Mouse (Mus musculus) liver, adult 2 months (tissue): ENCODE results near the gene Dgki. TPM values are rescaled to one million over a fixed set of nuclear protein-coding genes. Genes with fewer than 3 reads are reported as not detected.

Source experiments
- DNase-seq: peaks from one replicate; pipeline ENCODE4 v3.0.0-alpha.2; 2011; ENCODE audit warnings: low read depth, low spot score; ENCODE audit errors: extremely low read depth
- H3K27ac ChIP-seq: fragments of 200-500 bp; replicated peaks from 2 replicates; pipeline ENCODE4 v1.5.1; 2012; ENCODE audit warnings: low read depth, mild to moderate bottlenecking, control low read depth, inconsistent platforms, low read length; ENCODE audit not compliant: insufficient read depth
- H3K27me3 ChIP-seq: fragments of 200-500 bp; 2 replicates; pipeline ENCODE4 v1.6.1; 2012; ENCODE audit warnings: mild to moderate bottlenecking, moderate library complexity, low read length, inconsistent platforms; ENCODE audit not compliant: control insufficient read depth, insufficient read depth
- H3K36me3 ChIP-seq: fragments of 200-500 bp; 2 replicates; pipeline ENCODE4 v1.6.1; 2012; ENCODE audit warnings: low read length, inconsistent platforms; ENCODE audit not compliant: control insufficient read depth, insufficient read depth
- H3K4me1 ChIP-seq: fragments of 200-500 bp; 2 replicates; pipeline ENCODE4 v1.6.1; 2011; ENCODE audit warnings: low read length; ENCODE audit not compliant: control insufficient read depth, insufficient read depth
- H3K4me3 ChIP-seq: fragments of 200-500 bp; 2 replicates; pipeline ENCODE4 v1.5.1; 2011; ENCODE audit warnings: low read depth, mild to moderate bottlenecking, control low read depth, low read length, moderate library complexity; ENCODE audit not compliant: insufficient read depth
- H3K79me2 ChIP-seq: fragments of 200-500 bp; 2 replicates; pipeline ENCODE4 v1.6.1; 2012; ENCODE audit warnings: inconsistent platforms, mild to moderate bottlenecking, low read length, moderate library complexity; ENCODE audit not compliant: control insufficient read depth, insufficient read depth
- H3K9ac ChIP-seq: fragments of 200-500 bp; 2 replicates; pipeline ENCODE4 v1.6.1; 2012; ENCODE audit warnings: low read depth, mild to moderate bottlenecking, control low read depth, inconsistent platforms, low read length
- CTCF ChIP-seq: fragments of 200-500 bp; IDR thresholded peaks from 2 replicates; pipeline ENCODE4 v1.5.1; 2011; ENCODE audit warnings: low read depth, low read length, control low read depth
- POLR2A ChIP-seq: fragments of 200-500 bp; IDR thresholded peaks from 2 replicates; pipeline ENCODE4 v1.6.1; 2011; ENCODE audit warnings: low read length, control low read depth; ENCODE audit not compliant: insufficient read depth; ENCODE audit errors: extremely low read depth
- WGBS: fragments of 180-500 bp; shearing (Covaris S2); methylation state at CpG from one replicate; pipeline ENCODE4 v1.1.7; 2018; 5-methylcytosine and 5-hydroxymethylcytosine counted together
- polyA plus RNA-seq: library from polyadenylated mRNA; depleted of rRNA; stranded (reverse); fragments of >200 nt; gene quantifications from 2 replicates; pipeline ENCODE4 v1.2.3, GENCODE M21; 2012
- total RNA-seq: library from RNA; depleted of rRNA; stranded (reverse); fragments of >200 nt; gene quantifications from 2 replicates; pipeline ENCODE4 v1.2.3, GENCODE M21; 2014

The Dgki gene
- total and polyA plus RNA-seq, 2 experiments: 0.09 TPM; not detected in 1

GRCm38 (mm10) chr6:37044796-37045195 lies 255.2 kb downstream of the Dgki start:
- H3K79me2 ChIP-seq: no peaks in the 10 kb centered on the region
- 72% methylated on average over 4 of the region's 4 CpGs for WGBS

GRCm38 (mm10) chr6:37038444-37038843 lies 261.5 kb downstream of the Dgki start:
- Histone ChIP-seq H3K27ac (no peak overlapping the region), H3K9ac (no peak overlapping the region), H3K4me1 (no peaks in the 10 kb centered on the region), H3K27me3 (no peaks in the 10 kb centered on the region), H3K79me2 (no peaks in the 10 kb centered on the region), H3K4me3 (no peak overlapping the region), H3K36me3 (no peaks in the 10 kb centered on the region)
- no peak for DNase-seq
- TF ChIP-seq POLR2A (no peak), CTCF (no peak)
- 65% methylated on average over 8 of the region's 8 CpGs for WGBS

More at GRCm38 (mm10) chr6:37044796-37045195, 255.2 kb downstream of the Dgki start:
- Histone ChIP-seq H3K9ac (no peak overlapping the region), H3K4me1 (no peaks in the 10 kb centered on the region), H3K4me3 (no peak overlapping the region), H3K27me3 (no peaks in the 10 kb centered on the region), H3K36me3 (no peaks in the 10 kb centered on the region), H3K27ac (no peak overlapping the region)
- no peak for DNase-seq
- TF ChIP-seq POLR2A: no peak
- no peak for TF ChIP-seq CTCF

- TF ChIP-seq POLR2A: no peak
- TF ChIP-seq CTCF: peak; percentile 23; the same call in 1 of the 2 replicates
- H3K36me3 ChIP-seq: no peaks in the 10 kb centered on the region
- H3K4me3 ChIP-seq: no peak overlapping the region
- DNase-seq: no peak
- no peaks in the 10 kb centered on the region for H3K4me1 ChIP-seq
- H3K9ac ChIP-seq: no peak overlapping the region
- H3K27me3 ChIP-seq: no peaks in the 10 kb centered on the region
- WGBS: 81% methylated on average over 11 of the region's 11 CpGs
- no peaks in the 10 kb centered on the region for H3K79me2 ChIP-seq
- H3K27ac ChIP-seq: no peak overlapping the region
Observed at GRCm38 (mm10) chr6:37037115-37037908, 262.7 kb downstream of the Dgki start.

GRCm38 (mm10) chr6:37035681-37036080 lies 264.3 kb downstream of the Dgki start:
- no peak overlapping the region for H3K27ac ChIP-seq
- no peak overlapping the region for H3K4me3 ChIP-seq
- DNase-seq: no peak
- H3K79me2 ChIP-seq: no peaks in the 10 kb centered on the region
- H3K36me3 ChIP-seq: no peaks in the 10 kb centered on the region
- H3K9ac ChIP-seq: no peak overlapping the region
- H3K27me3 ChIP-seq: no peaks in the 10 kb centered on the region
- 91% methylated on average over 6 of the region's 6 CpGs for WGBS
- TF ChIP-seq CTCF (no peak), POLR2A (no peak)
- H3K4me1 ChIP-seq: no peaks in the 10 kb centered on the region

GRCm38 (mm10) chr6:37030986-37031385 lies 269.0 kb downstream of the Dgki start:
- TF ChIP-seq POLR2A: no peak
- no peak for TF ChIP-seq CTCF
- Histone ChIP-seq H3K79me2 (no peaks in the 10 kb centered on the region), H3K4me3 (no peak overlapping the region), H3K27me3 (no peaks in the 10 kb centered on the region), H3K27ac (no peak overlapping the region), H3K4me1 (no peaks in the 10 kb centered on the region), H3K9ac (no peak overlapping the region), H3K36me3 (no peaks in the 10 kb centered on the region)
- WGBS: 91% methylated on average over 1 of the region's 1 CpGs
- no peak for DNase-seq

- Histone ChIP-seq H3K4me1 (no peaks in the 10 kb centered on the region), H3K27me3 (no peaks in the 10 kb centered on the region), H3K9ac (no peak overlapping the region), H3K79me2 (no peaks in the 10 kb centered on the region), H3K27ac (no peak overlapping the region), H3K36me3 (no peaks in the 10 kb centered on the region), H3K4me3 (no peak overlapping the region)
- WGBS: 75% methylated on average over 2 of the region's 2 CpGs
- TF ChIP-seq CTCF (no peak), POLR2A (no peak)
- DNase-seq: no peak
Observed at GRCm38 (mm10) chr6:37030402-37030801, 269.6 kb downstream of the Dgki start.
